Mouse (Mus musculus) brain, embryonic 18.5 days (tissue): Measurements from ENCODE around the gene Capn8.

Experiments used
- DNase-seq: peaks from one replicate; pipeline ENCODE4 v3.0.0-alpha.2; 2012; ENCODE audit warnings: low read depth, low spot score

Gene Capn8

DNA sequence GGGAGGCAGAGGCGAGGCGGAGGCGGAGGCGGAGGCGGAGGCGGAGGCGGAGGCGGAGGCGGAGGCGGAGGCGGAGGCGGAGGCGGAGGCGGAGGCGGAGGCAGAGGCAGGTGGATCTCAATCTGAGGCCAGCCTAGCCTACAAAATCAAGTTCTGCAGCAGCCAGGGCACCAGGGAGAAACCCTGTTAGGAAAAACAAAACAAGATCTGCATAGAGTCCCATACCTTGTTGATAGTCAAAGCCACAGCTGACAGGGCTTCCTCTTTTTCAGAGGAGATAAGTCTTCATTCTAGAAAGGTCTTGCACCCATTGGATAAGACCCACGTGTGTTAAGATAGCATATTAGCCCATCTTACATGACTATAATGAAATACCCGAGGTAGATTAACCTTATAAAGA lies 113.3 kb downstream of the Capn8 start:
- DNase-seq = no peak

DNA sequence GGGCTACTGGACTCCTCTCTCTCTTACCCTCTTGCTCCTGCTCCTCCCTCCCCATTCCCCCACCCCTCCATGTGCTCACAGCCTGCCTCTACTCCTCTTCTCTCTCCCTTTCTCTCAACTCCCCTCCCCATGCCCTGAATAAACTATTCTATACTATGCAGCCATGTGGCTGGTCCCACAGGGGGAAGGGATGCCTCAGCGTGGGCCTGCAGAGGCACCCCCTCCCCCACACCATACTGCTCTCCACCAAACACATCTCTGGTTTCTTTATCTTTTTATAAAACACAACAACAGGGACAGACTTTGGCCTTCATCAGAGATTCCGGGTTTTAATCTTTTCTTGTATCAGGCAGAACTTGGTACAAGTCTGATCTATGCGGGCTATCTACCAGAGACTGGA lies 114.4 kb downstream of the Capn8 start:
- no peak for DNase-seq

DNA sequence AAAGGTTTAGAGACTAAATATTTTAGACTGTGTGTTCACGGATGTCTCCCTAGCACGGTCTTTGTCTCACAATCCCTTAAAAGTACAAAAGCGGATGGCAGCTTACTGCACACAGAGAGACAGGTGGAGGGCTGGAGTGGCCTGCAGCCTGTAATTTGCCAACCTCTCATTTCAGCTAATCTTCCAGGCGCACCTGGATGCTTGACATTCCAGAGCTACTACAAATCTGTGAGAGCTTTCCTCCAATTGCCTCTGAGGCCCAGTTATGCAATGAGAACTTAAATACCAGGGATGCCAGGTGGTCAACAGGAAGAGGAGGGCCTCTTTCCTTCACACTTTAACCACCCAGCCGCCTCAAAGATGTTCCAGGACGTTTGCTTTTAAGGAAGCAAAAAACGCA lies 114.8 kb downstream of the Capn8 start:
- DNase-seq = no peak
